Mouse (Mus musculus): Measurements from ENCODE around the gene Igsf21. TPM values are rescaled to one million over a fixed set of nuclear protein-coding genes. Genes with fewer than 3 reads are reported as not detected.

Igsf21 gene
- total RNA-seq, 2 experiments from 2014 or later = not detected

DNA sequence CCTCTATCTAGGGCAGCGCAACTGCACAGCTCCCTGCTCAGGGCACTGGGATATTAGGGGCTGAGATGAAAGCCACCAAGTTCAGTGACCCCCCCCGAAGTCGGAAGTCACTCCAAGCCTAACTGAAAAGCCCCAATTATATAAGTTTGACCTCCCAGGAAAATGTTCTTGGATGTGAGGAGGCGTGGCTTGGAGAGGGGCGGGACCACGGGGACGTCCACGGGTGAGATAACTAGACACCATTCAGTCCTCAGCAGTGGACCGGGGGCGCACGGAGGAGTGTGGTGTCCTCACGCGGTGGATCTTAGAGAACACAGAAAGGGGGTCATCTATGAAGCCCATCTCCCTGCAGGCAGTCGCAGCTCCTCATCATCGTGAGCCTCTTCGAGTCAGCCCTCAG, 3.4 kb downstream of the Igsf21 start:
- no peak for ATAC-seq (replicated peaks; ENCODE audit: low FRiP score, poor library complexity, severe bottlenecking)

DNA sequence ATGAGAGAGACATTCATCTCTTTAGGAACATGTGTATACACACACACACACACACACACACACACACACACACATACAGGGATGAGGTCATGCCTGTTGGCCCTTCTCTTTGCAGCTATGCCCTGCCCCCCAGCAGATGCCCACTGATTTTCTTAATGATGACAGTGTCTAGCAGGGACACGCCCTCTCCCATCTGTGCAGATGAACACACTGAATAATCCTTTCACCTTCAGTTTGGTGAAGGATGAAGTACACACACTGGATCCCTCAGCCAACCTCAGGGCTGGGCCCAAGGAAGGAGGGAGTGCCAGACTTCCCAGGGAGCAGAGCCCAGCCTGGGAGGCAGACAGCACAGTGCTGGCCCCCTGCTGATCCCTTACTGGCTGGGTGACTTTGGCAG, 4.3 kb downstream of the Igsf21 start:
- no peak for ATAC-seq (replicated peaks; ENCODE audit: low FRiP score, poor library complexity, severe bottlenecking)

DNA sequence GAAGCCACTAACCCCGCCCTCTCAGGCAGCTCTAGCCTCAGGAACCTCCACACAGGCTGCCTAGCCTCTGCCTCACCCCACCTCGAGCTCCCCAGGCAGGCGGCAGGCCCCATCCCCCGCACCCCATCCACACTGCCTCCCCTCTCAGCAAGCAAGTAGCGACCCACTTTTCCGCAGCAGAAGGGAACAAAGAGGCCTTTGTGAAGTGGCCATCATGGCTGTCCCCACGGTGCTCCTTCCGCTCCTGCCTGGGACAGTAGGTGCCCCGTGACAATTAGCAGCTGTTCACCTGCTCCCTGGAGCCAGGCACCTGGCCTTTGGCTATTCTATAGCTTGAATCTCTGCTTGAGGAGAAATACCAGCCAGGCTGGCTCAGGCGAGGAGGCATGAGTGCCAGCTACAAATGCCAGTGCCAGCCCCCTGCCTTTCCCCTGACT, 9.3 kb downstream of the Igsf21 start:
- ATAC-seq (replicated peaks; ENCODE audit: low FRiP score, poor library complexity, severe bottlenecking) = no peak

DNA sequence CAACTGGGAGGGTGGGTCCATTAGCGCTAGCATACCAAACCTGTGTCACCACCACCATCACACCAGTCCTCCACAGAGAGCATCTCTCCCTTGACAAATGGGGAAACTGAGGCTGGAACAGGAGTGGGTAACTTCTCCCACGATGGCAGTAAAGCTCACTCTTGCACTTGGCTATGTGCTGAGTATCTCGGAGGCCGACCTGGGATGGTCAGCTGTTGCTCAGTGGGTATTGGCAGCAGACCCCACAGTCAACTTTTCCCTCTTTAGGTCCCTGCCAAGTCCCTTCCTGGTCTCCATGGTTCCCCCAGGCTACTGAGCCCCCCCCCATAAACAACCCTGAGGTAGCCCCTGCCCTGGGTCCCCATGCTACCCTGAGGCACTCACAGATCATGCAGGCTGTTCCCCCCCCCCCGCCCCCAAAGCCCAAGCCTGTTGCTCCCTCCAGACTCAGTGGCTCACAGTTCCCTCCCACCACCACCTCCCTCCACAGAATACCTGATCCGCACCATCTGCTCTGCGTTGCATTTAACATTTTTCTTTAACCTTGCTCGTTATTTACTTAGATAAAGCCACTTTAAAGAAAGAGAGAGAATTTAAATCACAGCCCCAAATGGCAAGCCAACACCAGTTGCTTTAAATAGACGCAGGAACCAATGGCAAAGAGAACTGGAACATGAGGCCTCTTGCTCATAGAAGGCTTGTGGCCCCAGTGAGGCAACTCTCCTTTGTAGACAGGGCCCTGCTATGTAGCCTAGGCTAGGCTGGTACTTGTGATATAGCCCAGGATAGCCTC, 11.0 kb downstream of the Igsf21 start:
- no peak for ATAC-seq (replicated peaks; ENCODE audit: low FRiP score, poor library complexity, severe bottlenecking)

DNA sequence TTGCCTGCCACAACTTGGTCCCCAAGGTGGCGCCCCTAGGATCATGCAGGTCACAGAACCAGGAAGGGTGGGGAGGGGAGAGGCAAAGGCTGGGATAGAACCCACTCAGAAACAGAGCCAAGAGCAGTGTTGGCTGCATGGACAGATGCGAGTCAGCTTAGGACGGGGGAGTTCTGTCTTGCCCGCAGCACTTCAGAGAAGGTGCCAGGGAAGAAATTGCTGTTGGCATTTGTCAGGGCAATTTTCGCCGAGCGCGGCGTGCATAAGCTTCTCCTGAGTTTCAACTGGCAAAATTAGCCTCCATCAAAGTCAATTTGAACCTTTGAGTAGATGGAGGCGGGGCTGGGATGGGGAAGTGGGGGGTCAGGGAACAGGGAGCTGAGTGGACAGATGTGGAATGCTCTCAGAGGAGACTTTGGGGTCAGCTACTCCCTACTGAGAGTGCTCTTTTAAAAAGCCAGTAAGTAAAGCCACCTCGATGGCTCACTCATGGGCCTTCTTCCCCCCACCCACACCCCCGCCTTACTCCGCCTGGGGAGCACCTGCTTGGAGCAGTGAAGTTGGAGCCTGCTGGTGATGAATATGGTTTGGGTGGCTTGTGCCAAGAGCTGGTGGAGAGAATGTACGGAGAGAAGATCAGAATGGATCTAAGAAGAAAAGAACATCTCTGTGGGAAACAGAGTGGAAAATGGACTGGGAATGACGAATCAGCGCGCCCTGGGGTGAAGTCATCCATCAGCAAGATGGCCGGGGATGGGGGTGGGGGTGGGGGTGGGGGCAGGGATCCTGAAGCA, 12.0 kb downstream of the Igsf21 start:
- ATAC-seq (replicated peaks; ENCODE audit: low FRiP score, poor library complexity, severe bottlenecking) = no peak

DNA sequence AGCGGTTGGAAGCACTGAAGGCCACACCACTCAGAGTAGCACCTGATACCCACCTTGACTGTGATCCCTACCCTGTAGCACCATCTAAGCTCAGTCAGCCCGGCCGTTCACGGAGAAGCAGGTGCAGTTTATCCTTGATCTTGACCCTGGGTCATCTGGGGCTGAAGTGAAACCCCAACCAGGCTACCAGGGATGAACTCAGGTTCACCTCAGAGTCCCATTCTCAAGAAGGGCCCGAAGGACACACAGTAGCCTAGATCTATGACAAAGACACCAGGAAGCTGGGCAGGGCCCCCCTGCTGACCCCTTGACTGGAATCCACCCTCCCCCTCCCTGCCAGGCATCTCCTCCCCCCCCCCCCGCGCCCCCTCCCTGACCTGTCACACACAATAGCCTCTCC, 18.7 kb downstream of the Igsf21 start:
- ATAC-seq (replicated peaks; ENCODE audit: low FRiP score, poor library complexity, severe bottlenecking) = no peak

DNA sequence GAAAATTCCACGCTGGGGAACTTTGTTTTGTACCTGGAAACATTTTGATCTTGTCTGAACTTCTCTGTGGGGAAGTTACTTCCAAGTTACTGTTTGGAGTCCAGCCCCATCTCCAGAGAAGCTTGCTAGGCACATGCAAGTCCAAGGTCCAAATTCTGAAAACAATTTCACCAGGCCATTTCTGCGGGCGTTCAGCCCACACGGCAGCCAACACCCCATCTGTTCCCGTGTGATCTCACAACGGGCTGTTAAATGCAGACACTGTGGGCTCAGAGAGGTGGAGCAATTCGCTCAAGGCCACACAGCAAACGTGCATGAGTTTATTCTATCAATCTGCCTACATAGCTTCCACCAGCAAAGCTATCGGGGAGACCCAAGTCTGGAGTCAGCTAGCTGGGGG, 21.4 kb downstream of the Igsf21 start:
- no peak for ATAC-seq (replicated peaks; ENCODE audit: low FRiP score, poor library complexity, severe bottlenecking)

DNA sequence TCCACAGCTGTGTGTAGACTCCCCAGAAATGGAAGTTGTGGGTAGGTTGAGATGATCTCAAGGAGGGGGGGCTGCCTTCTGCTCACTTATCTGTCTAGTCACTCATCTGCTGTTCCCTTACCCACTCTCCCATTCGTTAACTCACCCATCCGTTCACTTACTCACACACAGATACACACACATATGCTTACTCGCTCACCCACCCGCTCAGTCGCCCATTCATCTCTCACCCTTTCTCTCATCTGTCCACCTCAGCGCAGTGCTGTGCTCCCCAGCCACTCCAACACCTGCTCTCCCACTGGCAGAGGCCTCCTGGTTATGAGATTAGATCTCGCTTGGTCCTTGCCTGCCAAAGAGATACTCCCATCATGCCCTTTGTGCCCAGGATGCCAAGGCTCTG, 22.1 kb downstream of the Igsf21 start:
- ATAC-seq (replicated peaks; ENCODE audit: low FRiP score, poor library complexity, severe bottlenecking) = no peak

DNA sequence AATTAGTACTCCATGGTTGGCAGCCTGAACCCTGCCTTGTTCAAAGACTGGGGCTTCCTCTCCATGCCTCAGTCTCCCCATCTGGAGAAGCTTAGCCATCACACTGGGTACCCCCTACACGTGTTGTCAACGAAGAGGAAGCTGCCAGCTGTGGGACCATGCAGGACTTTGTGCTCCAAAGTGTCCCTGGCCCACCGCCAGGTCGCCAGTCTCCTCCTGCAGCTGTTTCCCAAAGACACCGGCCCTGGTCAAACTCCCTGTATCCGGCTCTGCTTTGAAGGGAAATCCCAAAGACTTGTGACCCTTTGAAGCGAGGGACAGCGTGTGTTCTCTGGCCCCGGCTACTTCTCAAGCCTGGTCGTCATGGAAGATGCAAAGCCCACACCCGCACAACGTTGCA, 23.5 kb downstream of the Igsf21 start:
- ATAC-seq (replicated peaks; ENCODE audit: low FRiP score, poor library complexity, severe bottlenecking) = no peak

DNA sequence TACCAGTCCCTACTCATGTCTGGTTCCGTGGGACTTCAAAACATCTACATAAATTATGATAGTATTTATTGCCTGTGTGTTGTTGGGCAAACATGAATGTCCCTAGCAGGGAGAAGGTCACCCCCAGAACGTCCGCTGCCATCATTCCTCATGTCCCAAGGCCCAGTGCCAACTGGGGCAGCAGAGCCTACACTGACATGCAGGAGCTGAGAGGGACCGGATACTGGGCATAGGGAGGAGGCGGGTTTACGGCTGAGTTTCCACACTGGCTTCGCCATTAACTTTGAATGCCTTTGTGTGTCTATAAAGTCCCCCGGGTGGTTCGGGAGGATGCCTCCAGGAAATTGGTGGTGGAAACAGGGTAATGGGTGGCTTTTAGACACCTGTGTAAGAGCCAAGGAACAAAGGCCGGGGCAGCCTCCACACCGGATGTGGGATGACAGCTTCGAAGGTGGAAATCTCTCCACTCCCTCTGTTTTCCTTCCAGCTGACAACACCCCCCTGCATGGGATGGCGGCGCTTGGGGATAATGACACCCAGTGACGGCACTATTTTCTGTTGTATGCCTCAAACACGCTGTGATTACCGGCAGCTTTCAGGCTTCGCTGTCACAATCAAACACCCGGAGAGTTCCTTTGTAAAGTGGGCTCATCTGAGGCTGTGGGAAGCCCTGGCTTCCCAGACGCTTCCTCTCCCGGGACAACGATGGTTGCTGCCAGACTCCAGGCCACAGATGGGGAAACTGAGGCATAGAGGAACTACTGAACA, 26.1 kb downstream of the Igsf21 start:
- ATAC-seq (replicated peaks; ENCODE audit: low FRiP score, poor library complexity, severe bottlenecking) = no peak

DNA sequence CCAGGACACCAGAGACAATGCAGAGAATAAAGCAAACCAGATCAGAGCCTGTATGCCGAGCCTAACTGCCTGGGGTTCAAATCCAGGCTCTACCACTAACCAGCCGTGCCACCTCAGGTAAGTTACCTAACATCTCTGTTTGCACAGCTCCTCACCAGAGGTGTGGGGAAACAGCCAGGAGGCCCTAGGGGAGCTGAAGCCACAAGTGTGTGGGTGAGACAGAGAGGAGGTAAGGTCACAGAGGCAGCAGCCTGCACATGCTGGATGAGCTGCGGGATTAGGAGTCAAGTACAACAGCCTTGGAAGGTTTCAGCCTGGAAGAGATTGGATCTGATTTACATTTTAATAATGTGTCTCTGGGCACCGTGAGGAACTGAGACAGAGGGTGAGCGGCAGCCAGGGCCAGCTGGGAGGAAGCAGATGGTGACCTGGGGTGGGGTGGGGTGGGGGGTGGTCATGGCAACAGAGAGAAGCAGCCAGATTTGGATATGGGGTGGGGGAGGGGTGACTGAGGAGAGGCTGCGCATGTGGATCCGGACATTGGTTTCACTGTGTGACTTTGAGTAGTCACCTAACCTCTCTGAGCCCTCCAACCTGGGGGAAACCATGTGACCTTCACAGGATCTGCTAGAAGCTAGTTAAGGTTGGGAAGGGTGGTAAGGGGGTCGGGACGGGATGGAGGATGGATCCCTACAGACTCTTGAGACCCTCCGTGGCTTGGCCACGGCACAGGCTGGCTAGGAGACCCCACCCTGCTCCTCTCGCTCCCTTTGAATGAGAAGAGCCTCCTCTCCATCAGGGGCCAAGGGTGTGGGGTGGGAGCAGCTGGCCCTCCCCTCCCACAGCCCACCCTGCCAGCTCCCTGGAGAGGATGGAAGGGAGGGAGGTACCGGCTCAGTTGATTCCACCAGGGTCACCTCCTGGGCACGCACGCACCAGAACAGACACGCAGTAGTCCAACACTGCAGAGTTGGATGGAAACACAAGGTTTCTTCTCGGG, 27.4 kb downstream of the Igsf21 start:
- no peak for ATAC-seq (replicated peaks; ENCODE audit: low FRiP score, poor library complexity, severe bottlenecking)

DNA sequence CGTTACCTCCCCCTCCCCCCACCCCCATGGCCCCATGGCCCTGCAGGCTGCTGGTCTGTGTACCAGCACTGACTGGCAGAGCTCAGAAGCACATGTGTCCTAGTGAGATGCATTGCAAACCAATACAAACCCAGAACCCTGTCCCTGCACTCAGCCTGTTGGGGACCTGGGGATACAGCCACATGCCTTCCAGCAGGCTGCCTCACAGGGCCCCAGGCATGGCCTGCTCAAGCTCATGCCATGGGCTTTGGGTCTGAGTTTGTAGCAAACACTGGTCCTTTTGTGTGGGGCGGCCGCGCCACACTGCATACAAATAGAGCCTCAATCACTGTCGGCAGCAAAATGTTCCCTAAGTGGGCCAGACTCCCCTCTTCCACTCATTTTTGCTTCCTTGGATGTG, 28.2 kb downstream of the Igsf21 start:
- ATAC-seq (replicated peaks; ENCODE audit: low FRiP score, poor library complexity, severe bottlenecking) = no peak

DNA sequence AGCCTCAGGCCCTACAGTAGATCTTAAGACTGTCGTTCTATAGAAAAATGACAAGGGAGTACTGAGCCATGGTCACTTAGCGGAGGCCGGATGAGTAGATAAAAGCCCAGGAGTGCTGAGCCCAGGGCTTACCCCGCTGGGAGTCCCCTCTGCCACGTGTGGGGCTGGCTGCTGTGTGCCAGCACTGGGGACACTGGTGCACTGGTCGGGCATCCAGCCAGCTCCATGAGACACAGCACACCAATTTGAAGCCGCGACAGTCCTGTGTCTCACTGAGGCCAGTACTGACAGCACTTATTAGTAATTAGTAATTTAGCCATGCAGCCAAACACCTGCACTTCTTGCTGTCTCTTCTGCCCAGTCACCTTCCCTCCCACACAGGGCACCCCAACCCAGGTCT, 28.6 kb downstream of the Igsf21 start:
- no peak for ATAC-seq (replicated peaks; ENCODE audit: low FRiP score, poor library complexity, severe bottlenecking)

DNA sequence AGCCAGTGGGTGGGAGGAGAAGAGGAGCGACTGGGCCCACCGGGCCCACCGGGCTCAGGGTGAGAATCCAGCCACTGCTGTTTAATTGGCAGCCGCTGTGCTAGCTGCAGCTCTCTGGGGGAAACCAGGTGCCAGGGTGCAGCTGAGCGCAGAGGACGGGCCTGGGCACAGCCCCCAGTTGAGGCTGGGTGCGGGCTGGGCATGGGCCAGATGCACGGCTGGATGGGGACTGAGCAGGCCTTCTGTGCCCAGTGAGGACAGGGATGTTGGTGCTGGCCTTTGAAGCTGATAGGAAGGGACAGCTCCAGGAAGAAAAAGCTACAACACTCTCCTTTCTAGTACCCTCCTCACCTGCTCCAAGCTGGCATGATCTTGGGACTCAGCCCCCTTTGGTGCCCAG, 30.5 kb downstream of the Igsf21 start:
- no peak for ATAC-seq (replicated peaks; ENCODE audit: low FRiP score, poor library complexity, severe bottlenecking)

DNA sequence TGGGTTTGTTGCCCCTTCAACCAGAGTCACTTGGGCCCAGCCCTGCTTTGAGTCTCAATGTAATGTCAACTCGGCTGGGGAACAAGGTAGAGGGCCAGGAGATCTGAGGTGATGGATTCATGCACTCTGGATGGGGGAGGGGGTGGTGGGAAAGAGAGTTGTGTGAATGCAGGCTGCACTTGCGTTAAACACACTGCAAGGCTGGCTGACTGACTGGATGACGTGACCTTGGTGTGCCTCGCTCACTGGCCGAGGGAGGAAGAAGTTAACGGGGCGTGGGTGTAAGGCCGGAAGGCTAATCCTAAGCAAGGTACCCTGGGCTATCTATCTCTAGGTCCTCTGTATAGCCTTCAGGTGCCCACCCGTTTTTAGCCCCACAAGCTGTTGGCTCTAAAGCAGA, 31.4 kb downstream of the Igsf21 start:
- ATAC-seq (replicated peaks; ENCODE audit: low FRiP score, poor library complexity, severe bottlenecking) = no peak

DNA sequence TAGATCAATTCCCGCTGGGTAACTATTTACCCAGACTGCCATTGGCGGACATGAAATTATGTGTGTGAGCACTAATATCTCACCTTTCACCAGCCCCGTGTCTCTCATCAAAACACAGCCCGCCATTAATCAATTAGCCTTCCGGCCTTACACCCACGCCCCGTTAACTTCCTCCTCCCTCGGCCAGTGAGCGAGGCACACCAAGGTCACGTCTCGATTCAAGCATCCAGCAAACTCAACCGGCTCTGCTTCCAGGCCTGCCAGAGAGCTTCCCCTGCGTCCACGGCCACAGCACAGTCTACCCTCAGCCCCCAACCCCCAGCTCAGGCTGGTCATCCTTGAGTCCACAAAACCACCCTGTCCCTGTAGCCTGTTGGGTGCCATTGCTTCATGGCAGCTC, 32.2 kb downstream of the Igsf21 start:
- ATAC-seq (replicated peaks; ENCODE audit: low FRiP score, poor library complexity, severe bottlenecking) = no peak

DNA sequence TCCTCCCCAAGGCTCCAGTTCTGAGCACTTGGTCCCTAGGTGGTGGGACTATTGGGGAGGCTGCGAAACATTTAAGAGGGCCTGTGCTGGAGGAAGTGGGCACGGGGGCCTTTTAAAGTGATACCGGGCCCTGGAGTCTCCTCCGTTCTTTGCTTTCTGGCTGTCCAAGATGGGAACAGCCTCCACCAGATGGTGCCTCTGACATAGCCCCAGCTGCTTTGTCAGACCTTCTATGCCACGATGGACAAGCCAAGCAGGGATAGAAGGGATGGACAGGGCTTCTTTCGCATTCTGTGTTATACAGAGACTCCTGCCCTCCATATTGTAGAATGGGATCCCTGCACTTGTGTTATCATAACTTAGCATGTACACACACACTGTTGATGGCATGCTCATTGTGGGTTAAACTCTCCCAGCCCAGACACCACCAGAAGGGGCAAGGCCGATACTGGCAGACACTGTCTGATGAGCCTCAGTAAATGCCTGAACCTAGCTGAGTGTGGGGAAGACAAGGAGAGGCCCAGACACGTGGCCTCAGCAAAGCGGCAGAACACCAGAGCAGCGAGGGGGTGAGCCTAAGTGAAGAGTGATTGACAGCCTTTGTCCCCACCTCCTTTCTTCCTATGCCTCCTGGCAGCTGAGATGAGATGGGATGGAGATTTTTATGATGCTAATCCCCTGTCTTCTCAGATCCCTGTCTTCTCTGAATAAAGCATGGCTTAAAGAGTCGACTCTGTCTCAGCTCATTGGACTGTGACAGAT, 36.3 kb downstream of the Igsf21 start:
- no peak for ATAC-seq (replicated peaks; ENCODE audit: low FRiP score, poor library complexity, severe bottlenecking)

DNA sequence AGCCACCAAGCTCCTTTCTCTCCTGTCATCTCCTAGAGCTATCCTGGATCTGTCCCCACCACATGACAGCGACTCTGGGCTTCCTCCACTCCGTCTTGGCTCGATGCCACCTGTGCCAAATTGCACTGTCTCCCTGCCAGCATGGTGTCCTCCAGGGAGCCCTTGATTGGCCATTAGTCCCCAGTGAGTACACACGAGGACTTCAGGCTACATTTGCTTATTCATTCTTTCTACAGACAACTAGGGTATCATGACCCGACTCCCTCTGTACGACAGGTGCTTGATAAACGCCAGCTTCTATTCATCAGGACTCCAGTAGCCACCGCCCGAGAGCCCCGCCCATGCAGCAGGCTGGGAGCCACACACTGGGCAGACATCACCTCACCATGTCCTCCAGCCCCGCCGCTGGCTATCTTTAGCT, 40.8 kb downstream of the Igsf21 start:
- no peak for ATAC-seq (replicated peaks; ENCODE audit: low FRiP score, poor library complexity, severe bottlenecking)

DNA sequence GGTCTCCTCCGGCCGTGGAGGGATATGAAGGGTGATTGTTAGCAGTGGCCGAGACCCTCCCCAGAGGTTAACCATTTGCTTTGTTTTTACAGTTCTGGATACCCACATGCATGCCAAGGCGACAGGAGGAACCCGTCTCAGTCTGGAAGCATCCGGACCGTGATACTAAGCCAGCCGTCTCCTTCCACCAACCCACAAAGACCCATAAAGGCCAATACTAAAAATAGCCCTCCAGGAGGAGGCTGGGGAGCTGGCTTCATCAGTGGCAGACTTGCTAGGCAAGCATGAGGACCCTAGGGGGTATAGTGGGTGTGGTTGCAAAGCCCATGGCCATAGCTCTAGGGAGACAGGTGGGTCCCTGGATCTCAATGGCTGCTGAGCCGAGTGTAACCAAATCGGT, 41.8 kb downstream of the Igsf21 start:
- ATAC-seq (replicated peaks; ENCODE audit: low FRiP score, poor library complexity, severe bottlenecking) = no peak

Data from erythroblast, adult 5-6 weeks (primary cell).